18 mouse cellular contexts compared by ENCODE assay signal in genomic region chr10:67607297-67608032, GRCm38 (mm10). TPM values are rescaled to one million over a fixed set of nuclear protein-coding genes. Genes with fewer than 3 reads are reported as not detected.
DNase-seq lines count a peak whose midpoint lies in the region; ATAC-seq lines count a peak whose summit lies in the region.
"Had no signal": no experiment of that assay in that cellular context is flagged by ENCODE, and none has a peak within 500 bp of the region (broad histone marks: within the 10 kb centered on the region; RNA-seq: fewer than 3 reads in every experiment).

No protein-coding gene starts in this region.

- peak; percentile 17 for DNase-seq in embryonic facial prominence, embryonic 14.5 days (ENCODE audit: low spot score)
- no peak for DNase-seq in embryonic facial prominence, embryonic 10.5 days (ENCODE audit: low spot score)
- peak; percentile 70 for DNase-seq in CD4-positive helper T cell, adult 2 months (ENCODE audit: low read depth, low spot score)
- peak; percentile 55 for DNase-seq in brain, adult 2 months (ENCODE audit: low read depth, low spot score)
- no peak for DNase-seq in cerebellum, postnatal 36 days
- no peak for DNase-seq in frontal cortex, postnatal 36 days (ENCODE audit: low spot score in 2 of 2)
- DNase-seq in liver = no peak
- DNase-seq: cerebellum, adult 18-20 months; heart, adult 18-20 months; kidney, adult 18-20 months; layer of hippocampus, postnatal 36 days; thymus, postnatal 4 days had no signal

- H3K27ac ChIP-seq in embryonic facial prominence, embryonic 14.5 days (replicated peaks; ENCODE audit: low read depth, low read length) = no peak overlapping the region
- H3K27ac ChIP-seq in embryonic facial prominence, embryonic 10.5 days (replicated peaks) = no peak overlapping the region
- H3K27ac ChIP-seq: hindbrain, embryonic 12.5 days; limb, embryonic 12.5 days; midbrain, embryonic 12.5 days had no signal

- WGBS in embryonic facial prominence, embryonic 14.5 days = 49% methylated on average over 9 of the region's 9 CpGs
- 73% methylated on average over 9 of the region's 9 CpGs for WGBS in embryonic facial prominence, embryonic 10.5 days

- H3K36me3 ChIP-seq in embryonic facial prominence, embryonic 14.5 days (ENCODE audit: control insufficient read depth, insufficient read depth, low read length) = no peaks in the 10 kb centered on the region
- no peaks in the 10 kb centered on the region for H3K36me3 ChIP-seq in embryonic facial prominence, embryonic 10.5 days (replicated peaks)
- H3K36me3 ChIP-seq: G1E; hindbrain, embryonic 12.5 days; limb, embryonic 12.5 days; midbrain, embryonic 12.5 days had no signal

- ATAC-seq in embryonic facial prominence, embryonic 14.5 days (ENCODE audit: low read depth) = no peak
- ATAC-seq in megakaryocyte, adult 5-6 weeks (ENCODE audit: poor library complexity, severe bottlenecking) = peak; percentile 50
- ATAC-seq: forebrain, embryonic 14.5 days had no signal

- H3K27me3 ChIP-seq in embryonic facial prominence, embryonic 14.5 days (replicated peaks; ENCODE audit: control insufficient read depth, insufficient read depth, low read length) = no peaks in the 10 kb centered on the region
- H3K27me3 ChIP-seq in embryonic facial prominence, embryonic 10.5 days (replicated peaks; ENCODE audit: low read depth, poor library complexity, severe bottlenecking) = no peaks in the 10 kb centered on the region
- H3K27me3 ChIP-seq: hindbrain, embryonic 12.5 days; limb, embryonic 12.5 days; midbrain, embryonic 12.5 days had no signal

- H3K9ac ChIP-seq in embryonic facial prominence, embryonic 14.5 days (ENCODE audit: low read depth, low read length) = no peak overlapping the region
- H3K9ac ChIP-seq: hindbrain, embryonic 12.5 days; limb, embryonic 12.5 days; midbrain, embryonic 12.5 days had no signal

- no peaks in the 10 kb centered on the region for H3K9me3 ChIP-seq in embryonic facial prominence, embryonic 14.5 days (ENCODE audit: control insufficient read depth, low read length)
- H3K9me3 ChIP-seq in embryonic facial prominence, embryonic 10.5 days = no peaks in the 10 kb centered on the region
- H3K9me3 ChIP-seq: G1E; hindbrain, embryonic 12.5 days; limb, embryonic 12.5 days; midbrain, embryonic 12.5 days had no signal

- H3K4me2 ChIP-seq in embryonic facial prominence, embryonic 14.5 days (ENCODE audit: low read depth, low read length) = no peak overlapping the region
- H3K4me2 ChIP-seq: hindbrain, embryonic 12.5 days; limb, embryonic 12.5 days; midbrain, embryonic 12.5 days had no signal

- no peak overlapping the region for H3K4me3 ChIP-seq in embryonic facial prominence, embryonic 14.5 days (ENCODE audit: low read depth, low read length)
- no peak overlapping the region for H3K4me3 ChIP-seq in embryonic facial prominence, embryonic 10.5 days
- H3K4me3 ChIP-seq: hindbrain, embryonic 12.5 days; limb, embryonic 12.5 days; midbrain, embryonic 12.5 days had no signal

- H3K4me1 ChIP-seq in embryonic facial prominence, embryonic 14.5 days (ENCODE audit: control insufficient read depth, insufficient read depth, low read length) = no peaks in the 10 kb centered on the region
- H3K4me1 ChIP-seq in embryonic facial prominence, embryonic 10.5 days = no peaks in the 10 kb centered on the region
- H3K4me1 ChIP-seq: hindbrain, embryonic 12.5 days; limb, embryonic 12.5 days; midbrain, embryonic 12.5 days had no signal

RNA-seq across cellular contexts. Expression of gene Ado, which starts 58.7 kb away (rescaled TPM):
- polyA plus RNA-seq in embryonic facial prominence, embryonic 14.5 days (2014; fragmentation: Nextera tagmentation; extraction: Ambion mirVana) = 60.7 and 66.1 TPM in 2 replicates
- 84.6 and 85.1 TPM in 2 replicates for polyA plus RNA-seq in embryonic facial prominence, embryonic 10.5 days (2016; fragmentation: Nextera tagmentation; extraction: Ambion mirVana)
- 11.0 and 12.7 TPM in 2 replicates for total RNA-seq in megakaryocyte, adult 5-6 weeks (2015)
- total RNA-seq in megakaryocyte, adult 5-6 weeks (2017) = 13.2 and 16.3 TPM in 2 replicates

Comparison
In these comparisons a context has a peak if more than half of its experiments do, and no peak if none do; other contexts are left out.
1. DNase-seq: peak in embryonic facial prominence, embryonic 14.5 days (single experiment), CD4-positive helper T cell, adult 2 months (single experiment) and brain, adult 2 months (single experiment); none in embryonic facial prominence, embryonic 10.5 days (single experiment), cerebellum, postnatal 36 days (0 of 2), frontal cortex, postnatal 36 days (0 of 2) and liver (single experiment).